Mouse (Mus musculus): ENCODE data around the gene Specc1.

DNA sequence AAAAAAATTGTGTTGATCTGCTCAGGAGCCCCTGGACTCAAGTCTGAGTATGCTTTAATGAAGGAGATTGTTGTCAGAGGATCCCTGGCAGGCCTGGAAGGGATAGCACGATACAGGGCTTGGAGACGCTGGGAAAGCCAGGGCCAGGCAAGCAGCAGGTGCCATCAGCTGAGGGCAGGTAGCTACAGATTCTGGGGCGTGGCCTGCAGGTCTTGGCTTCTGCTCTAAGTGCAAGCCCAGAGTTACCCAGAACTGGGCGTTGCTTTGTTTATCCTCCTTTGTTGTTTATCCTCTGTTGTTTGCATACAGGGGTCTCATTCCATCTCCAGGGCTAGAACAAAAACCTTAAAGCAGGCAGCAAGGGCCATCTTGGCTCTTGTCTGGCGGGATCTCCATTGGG lies 296.8 kb downstream of the Specc1 start:
- TF ChIP-seq CTCF (IDR thresholded peaks at IDR 0.05; ENCODE audit: low read depth, low read length) = no peak
- TF ChIP-seq POLR2A (IDR thresholded peaks at IDR 0.05; ENCODE audit: borderline replicate concordance, low read depth, low read length) = no peak
